Mouse (Mus musculus): ENCODE results near the gene Abca2. TPM values are rescaled to one million over a fixed set of nuclear protein-coding genes. Genes with fewer than 3 reads are reported as not detected.
A peak's percentile ranks its signal among the peaks of the same experiment; 100 is the strongest.

The Abca2 gene
- polyA plus RNA-seq, 1 experiment = 15.0 TPM

- peaks cover 7% of the 10 kb centered on the region; the same call in 1 of the 2 replicates for H3K4me1 ChIP-seq (ENCODE audit: control insufficient read depth, insufficient read depth, low read length)
- H3K27ac ChIP-seq (ENCODE audit: control insufficient read depth, insufficient read depth, low read depth, low read length, poor library complexity) = peak overlapping the region; percentile 86
- WGBS = 17% methylated on average over 3 of the region's 3 CpGs
- TF ChIP-seq CTCF (IDR thresholded peaks at IDR 0.05; ENCODE audit: control insufficient read depth, insufficient read depth, low read length) (no peak), POLR2A (IDR thresholded peaks at IDR 0.05; ENCODE audit: borderline replicate concordance, control insufficient read depth, low read depth, low read length) (no peak)
- no peak overlapping the region for H3K4me3 ChIP-seq (replicated peaks; ENCODE audit: control insufficient read depth, low read depth, low read length)
These were observed 32.9 kb downstream of the Abca2 start for GRCm38 (mm10) chr2:25461407-25461806.

- Histone ChIP-seq H3K27ac (ENCODE audit: control insufficient read depth, insufficient read depth, low read depth, low read length, poor library complexity) (no peak overlapping the region), H3K4me3 (replicated peaks; ENCODE audit: control insufficient read depth, low read depth, low read length) (no peak overlapping the region), H3K4me1 (ENCODE audit: control insufficient read depth, insufficient read depth, low read length) (peaks cover 7% of the 10 kb centered on the region)
- WGBS = 83% methylated on average over 3 of the region's 3 CpGs
- TF ChIP-seq POLR2A (IDR thresholded peaks at IDR 0.05; ENCODE audit: borderline replicate concordance, control insufficient read depth, low read depth, low read length) (no peak), CTCF (IDR thresholded peaks at IDR 0.05; ENCODE audit: control insufficient read depth, insufficient read depth, low read length) (no peak)
These were observed 35.1 kb downstream of the Abca2 start for GRCm38 (mm10) chr2:25463630-25464029.

- peaks cover 7% of the 10 kb centered on the region for H3K4me1 ChIP-seq (ENCODE audit: control insufficient read depth, insufficient read depth, low read length)
- peak overlapping the region; percentile 98 for H3K27ac ChIP-seq (ENCODE audit: control insufficient read depth, insufficient read depth, low read depth, low read length, poor library complexity)
- TF ChIP-seq CTCF (IDR thresholded peaks at IDR 0.05; ENCODE audit: control insufficient read depth, insufficient read depth, low read length) (no peak), POLR2A (IDR thresholded peaks at IDR 0.05; ENCODE audit: borderline replicate concordance, control insufficient read depth, low read depth, low read length) (no peak)
- peak overlapping the region; percentile 62 for H3K4me3 ChIP-seq (replicated peaks; ENCODE audit: control insufficient read depth, low read depth, low read length)
- WGBS = 34% methylated on average over 2 of the region's 2 CpGs
These were observed 36.8 kb downstream of the Abca2 start for GRCm38 (mm10) chr2:25465256-25465655.

GRCm38 (mm10) chr2:25465816-25466635 is 37.5 kb downstream of the Abca2 start:
- 6% methylated on average over 10 of the region's 10 CpGs for WGBS
- peak overlapping the region; percentile 62 for H3K4me3 ChIP-seq (replicated peaks; ENCODE audit: control insufficient read depth, low read depth, low read length)
- H3K27ac ChIP-seq (ENCODE audit: control insufficient read depth, insufficient read depth, low read depth, low read length, poor library complexity) = peak overlapping the region; percentile 98
- TF ChIP-seq POLR2A (IDR thresholded peaks at IDR 0.05; ENCODE audit: borderline replicate concordance, control insufficient read depth, low read depth, low read length) = peak; percentile 57
- TF ChIP-seq CTCF (IDR thresholded peaks at IDR 0.05; ENCODE audit: control insufficient read depth, insufficient read depth, low read length) = no peak
- peaks cover 7% of the 10 kb centered on the region for H3K4me1 ChIP-seq (ENCODE audit: control insufficient read depth, insufficient read depth, low read length)

- TF ChIP-seq POLR2A (IDR thresholded peaks at IDR 0.05; ENCODE audit: borderline replicate concordance, control insufficient read depth, low read depth, low read length) = no peak
- no peak for TF ChIP-seq CTCF (IDR thresholded peaks at IDR 0.05; ENCODE audit: control insufficient read depth, insufficient read depth, low read length)
- WGBS = 71% methylated on average over 14 of the region's 14 CpGs
- Histone ChIP-seq H3K27ac (ENCODE audit: control insufficient read depth, insufficient read depth, low read depth, low read length, poor library complexity) (no peak overlapping the region), H3K4me3 (replicated peaks; ENCODE audit: control insufficient read depth, low read depth, low read length) (no peak overlapping the region), H3K4me1 (ENCODE audit: control insufficient read depth, insufficient read depth, low read length) (peaks cover 3% of the 10 kb centered on the region)
These were observed 39.3 kb downstream of the Abca2 start for GRCm38 (mm10) chr2:25467606-25468303.

GRCm38 (mm10) chr2:25468962-25469915 is 40.7 kb downstream of the Abca2 start:
- Histone ChIP-seq H3K27ac (ENCODE audit: control insufficient read depth, insufficient read depth, low read depth, low read length, poor library complexity) (no peak overlapping the region), H3K4me1 (ENCODE audit: control insufficient read depth, insufficient read depth, low read length) (peaks cover 3% of the 10 kb centered on the region), H3K4me3 (replicated peaks; ENCODE audit: control insufficient read depth, low read depth, low read length) (no peak overlapping the region)
- WGBS = 81% methylated on average over 10 of the region's 10 CpGs
- TF ChIP-seq CTCF (IDR thresholded peaks at IDR 0.05; ENCODE audit: control insufficient read depth, insufficient read depth, low read length) (no peak), POLR2A (IDR thresholded peaks at IDR 0.05; ENCODE audit: borderline replicate concordance, control insufficient read depth, low read depth, low read length) (no peak)

GRCm38 (mm10) chr2:25469969-25470368 is 41.5 kb downstream of the Abca2 start, which contains the start of gene Ptgds:
Ptgds (minus strand) TSS chr2:25470046.
- TF ChIP-seq POLR2A (IDR thresholded peaks at IDR 0.05; ENCODE audit: borderline replicate concordance, control insufficient read depth, low read depth, low read length) = no peak
- TF ChIP-seq CTCF (IDR thresholded peaks at IDR 0.05; ENCODE audit: control insufficient read depth, insufficient read depth, low read length) = no peak
- Histone ChIP-seq H3K4me1 (ENCODE audit: control insufficient read depth, insufficient read depth, low read length) (peaks cover 3% of the 10 kb centered on the region), H3K27ac (ENCODE audit: control insufficient read depth, insufficient read depth, low read depth, low read length, poor library complexity) (no peak within 1 kb of the TSS), H3K4me3 (replicated peaks; ENCODE audit: control insufficient read depth, low read depth, low read length) (no peak within 1 kb of the TSS)
- WGBS = 83% methylated on average over 6 of the region's 6 CpGs
